Mouse (Mus musculus) stomach, embryonic 14.5 days (tissue): ENCODE data around the gene Arpp21. TPM values are rescaled to one million over a fixed set of nuclear protein-coding genes. Genes with fewer than 3 reads are reported as not detected.

ENCODE experiments used
- ATAC-seq: fragments of 200-750 bp; cut with Nextera tagmentation; 2 replicates; pipeline ENCODE4 v1.8.0; 2017; ENCODE audit warnings: low read depth, moderate TSS enrichment; ENCODE audit not compliant: insufficient number of reproducible peaks, insufficient read depth, low FRiP score
- H3K27ac ChIP-seq: fragments of 300-500 bp; sonication (generic); 2 replicates; pipeline ENCODE4 v1.5.1; 2014; ENCODE audit warnings: mild to moderate bottlenecking, low read length, moderate library complexity, mixed read lengths
- H3K27me3 ChIP-seq: fragments of 300-500 bp; sonication (generic); 2 replicates; pipeline ENCODE4 v1.6.1; 2014; ENCODE audit warnings: low read length, control low read depth, mixed read lengths; ENCODE audit not compliant: control insufficient read depth, insufficient read depth
- H3K36me3 ChIP-seq: fragments of 300-500 bp; sonication (generic); 2 replicates; pipeline ENCODE4 v1.6.1; 2014; ENCODE audit warnings: mild to moderate bottlenecking, control low read depth, low read length, moderate library complexity, mixed read lengths; ENCODE audit not compliant: control insufficient read depth, insufficient read depth
- H3K4me1 ChIP-seq: fragments of 300-500 bp; sonication (generic); 2 replicates; pipeline ENCODE4 v1.6.1; 2014; ENCODE audit warnings: low read length, control low read depth, mixed read lengths; ENCODE audit not compliant: control insufficient read depth, insufficient read depth
- H3K4me2 ChIP-seq: fragments of 300-500 bp; sonication (generic); replicated peaks from 2 replicates; pipeline ENCODE4 v1.6.1; 2014; ENCODE audit warnings: low read depth, low read length, control low read depth
- H3K4me3 ChIP-seq: fragments of 300-500 bp; sonication (generic); 2 replicates; pipeline ENCODE4 v1.5.1; 2014; ENCODE audit warnings: low read depth, low read length, control low read depth
- H3K9ac ChIP-seq: fragments of 300-500 bp; sonication (generic); replicated peaks from 2 replicates; pipeline ENCODE4 v1.6.1; 2014; ENCODE audit warnings: low read depth, mild to moderate bottlenecking, control low read depth, low read length, moderate library complexity, mixed read lengths
- H3K9me3 ChIP-seq: fragments of 300-500 bp; sonication (generic); 2 replicates; pipeline ENCODE4 v1.6.1; 2016; ENCODE audit warnings: low read depth, low read length, control low read depth; ENCODE audit not compliant: control insufficient read depth
- WGBS: fragments of 180-500 bp; shearing (Covaris S2); extraction: QIAGEN DNeasy Blood & Tissue Kit; methylation state at CpG from one replicate; pipeline ENCODE4 v1.1.7; 2014; 5-methylcytosine and 5-hydroxymethylcytosine counted together
- polyA plus RNA-seq: library from polyadenylated mRNA; unstranded; fragments of >200 nt; fragmentation: Nextera tagmentation; extraction: Ambion mirVana; gene quantifications from 2 replicates; pipeline ENCODE4 v1.2.1, GENCODE M21; 2014

Gene Arpp21
- polyA plus RNA-seq, 1 experiment from 2014 or later = 1.2 TPM

GRCm38 (mm10) chr9:112207767-112208166, 28.0 kb downstream of the Arpp21 start:
- no peaks in the 10 kb centered on the region for H3K27me3 ChIP-seq
- no peaks in the 10 kb centered on the region for H3K4me1 ChIP-seq
- H3K9me3 ChIP-seq = no peaks in the 10 kb centered on the region
- no peak overlapping the region for H3K9ac ChIP-seq
- no peak overlapping the region for H3K27ac ChIP-seq
- no peaks in the 10 kb centered on the region for H3K36me3 ChIP-seq
- no peak overlapping the region for H3K4me2 ChIP-seq
- WGBS = 35% methylated on average over 4 of the region's 4 CpGs
- no peak overlapping the region for H3K4me3 ChIP-seq
- peak; percentile 53; the same call in 1 of the 2 replicates for ATAC-seq

GRCm38 (mm10) chr9:112198296-112198695, 37.4 kb downstream of the Arpp21 start:
- Histone ChIP-seq H3K4me3 (no peak overlapping the region), H3K9ac (no peak overlapping the region), H3K36me3 (no peaks in the 10 kb centered on the region), H3K9me3 (no peaks in the 10 kb centered on the region), H3K4me1 (no peaks in the 10 kb centered on the region), H3K27me3 (no peaks in the 10 kb centered on the region), H3K4me2 (no peak overlapping the region), H3K27ac (no peak overlapping the region)
- 76% methylated on average over 6 of the region's 6 CpGs for WGBS
- no peak for ATAC-seq

GRCm38 (mm10) chr9:112194049-112194448, 41.7 kb downstream of the Arpp21 start:
- Histone ChIP-seq H3K9ac (no peak overlapping the region), H3K4me2 (no peak overlapping the region), H3K27ac (no peak overlapping the region), H3K4me1 (no peaks in the 10 kb centered on the region), H3K36me3 (no peaks in the 10 kb centered on the region), H3K9me3 (no peaks in the 10 kb centered on the region), H3K4me3 (no peak overlapping the region), H3K27me3 (no peaks in the 10 kb centered on the region)
- no peak for ATAC-seq

GRCm38 (mm10) chr9:112189394-112189793, 46.3 kb downstream of the Arpp21 start:
- Histone ChIP-seq H3K9ac (no peak overlapping the region), H3K9me3 (no peaks in the 10 kb centered on the region)
- ATAC-seq = no peak

GRCm38 (mm10) chr9:112188358-112188893, 47.3 kb downstream of the Arpp21 start:
- Histone ChIP-seq H3K27ac (no peak overlapping the region), H3K4me1 (0 out of 2 replicates have a peak, but pooled peaks cover 3% of the 10 kb centered on the region), H3K36me3 (no peaks in the 10 kb centered on the region), H3K4me2 (no peak overlapping the region), H3K4me3 (no peak overlapping the region), H3K9ac (no peak overlapping the region), H3K9me3 (no peaks in the 10 kb centered on the region), H3K27me3 (no peaks in the 10 kb centered on the region)
- ATAC-seq = no peak
- 62% methylated on average over 12 of the region's 12 CpGs for WGBS

More at GRCm38 (mm10) chr9:112189394-112189793, 46.3 kb downstream of the Arpp21 start:
- 89% methylated on average over 10 of the region's 10 CpGs for WGBS
- Histone ChIP-seq H3K4me1 (0 out of 2 replicates have a peak, but pooled peaks cover 3% of the 10 kb centered on the region), H3K4me2 (no peak overlapping the region), H3K27me3 (no peaks in the 10 kb centered on the region), H3K4me3 (no peak overlapping the region), H3K36me3 (no peaks in the 10 kb centered on the region), H3K27ac (no peak overlapping the region)

GRCm38 (mm10) chr9:112187667-112188066, 48.1 kb downstream of the Arpp21 start:
- Histone ChIP-seq H3K9ac (no peak overlapping the region), H3K4me2 (no peak overlapping the region), H3K27ac (no peak overlapping the region), H3K27me3 (no peaks in the 10 kb centered on the region), H3K9me3 (no peaks in the 10 kb centered on the region), H3K4me1 (0 out of 2 replicates have a peak, but pooled peaks cover 3% of the 10 kb centered on the region), H3K4me3 (no peak overlapping the region), H3K36me3 (no peaks in the 10 kb centered on the region)
- 59% methylated on average over 14 of the region's 14 CpGs for WGBS
- ATAC-seq = no peak

- H3K27ac ChIP-seq = no peak overlapping the region
- H3K27me3 ChIP-seq = no peaks in the 10 kb centered on the region
- 22% methylated on average over 14 of the region's 14 CpGs for WGBS
- H3K4me3 ChIP-seq = no peak overlapping the region
- H3K4me1 ChIP-seq = 0 out of 2 replicates have a peak, but pooled peaks cover 3% of the 10 kb centered on the region
- H3K36me3 ChIP-seq = no peaks in the 10 kb centered on the region
- no peak for ATAC-seq
- no peaks in the 10 kb centered on the region for H3K9me3 ChIP-seq
- peak overlapping the region; percentile 12; the same call in 1 of the 2 replicates for H3K4me2 ChIP-seq
- no peak overlapping the region for H3K9ac ChIP-seq
Measured at GRCm38 (mm10) chr9:112186336-112187305, 49.1 kb downstream of the Arpp21 start.

- 0 out of 2 replicates have a peak, but pooled peaks cover 3% of the 10 kb centered on the region for H3K4me1 ChIP-seq
- no peak for ATAC-seq
- H3K9me3 ChIP-seq = no peaks in the 10 kb centered on the region
- no peaks in the 10 kb centered on the region for H3K27me3 ChIP-seq
- H3K9ac ChIP-seq = no peak overlapping the region
- H3K4me3 ChIP-seq = no peak overlapping the region
- H3K36me3 ChIP-seq = no peaks in the 10 kb centered on the region
- 63% methylated on average over 10 of the region's 10 CpGs for WGBS
- H3K27ac ChIP-seq = no peak overlapping the region
- H3K4me2 ChIP-seq = no peak overlapping the region
Measured at GRCm38 (mm10) chr9:112185746-112186145, 50.0 kb downstream of the Arpp21 start.
